Mouse (Mus musculus) left cerebral cortex, postnatal 25 days (tissue): ENCODE results near the gene Trip13. TPM values are rescaled to one million over a fixed set of nuclear protein-coding genes. Genes with fewer than 3 reads are reported as not detected.

Source experiments
- DNase-seq, 2 experiments: peaks; one replicate each; pipeline ENCODE4 v3.0.0; 2022; ENCODE audit warnings: low spot score in 2 of 2, mixed read lengths in 1 of 2
- intact Hi-C: fragments of 180-260 bp; cut with DNase I; formaldehyde crosslinking; loops from one replicate; pipeline ENCODE4 v1.15.1; 2025
- total RNA-seq, 2 experiments: library from RNA; stranded (reverse); gene quantifications; 2 replicates each; pipeline ENCODE4 v1.2.3; 2021

Trip13 gene
- 1 to 10 TPM in 1 of 2 experiments, under 1 TPM in 1; 0.82 to 1.1 TPM for total RNA-seq

DNA sequence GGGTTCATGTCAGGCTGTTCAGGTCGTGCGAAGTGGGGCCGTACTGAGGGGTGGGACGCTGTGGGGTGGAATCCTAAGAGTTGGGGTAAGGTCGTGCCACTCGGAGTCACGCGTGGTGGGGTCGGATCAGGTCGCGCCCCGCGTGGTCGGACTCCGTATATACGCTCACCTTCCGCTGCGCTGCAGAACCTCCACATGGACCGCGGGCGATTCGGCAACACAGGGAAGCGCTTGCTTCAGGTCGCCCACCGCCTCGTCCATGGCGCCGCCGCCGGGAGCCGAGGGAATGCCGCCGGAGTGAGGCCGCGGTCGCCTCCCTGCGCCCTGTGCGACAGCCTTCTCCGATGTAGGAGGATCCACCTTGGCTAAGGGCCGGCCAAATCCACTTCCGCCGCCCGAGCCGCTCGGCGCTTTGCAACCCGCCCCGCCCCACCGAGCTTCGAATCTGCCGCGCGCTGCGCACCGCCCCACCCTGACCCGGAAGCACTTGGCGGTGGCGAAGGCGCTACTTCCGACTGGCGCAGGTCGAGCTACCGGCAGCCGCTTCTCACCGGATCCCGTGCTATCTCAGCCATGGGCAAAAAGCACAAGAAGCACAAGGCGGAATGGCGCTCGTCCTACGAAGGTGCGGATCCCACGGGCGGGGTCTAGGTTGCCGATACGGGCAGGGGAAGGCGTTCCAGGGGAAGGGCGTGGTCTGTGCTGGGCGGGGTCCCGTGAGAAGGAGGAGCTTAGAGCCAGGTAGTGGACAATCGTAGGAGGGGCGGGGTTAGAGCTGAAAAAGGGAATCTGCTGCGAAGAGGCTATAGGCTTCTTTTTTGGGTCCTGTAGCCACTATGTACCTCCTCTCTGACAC lies at the start of gene Trip13, which contains the start of gene Brd9:
Gene Trip13 (minus strand): TSS at position 464 of the 856 bp plus-strand sequence.
Gene Brd9 (plus strand): TSS at position 491 of the 856 bp plus-strand sequence.
- DNase-seq: peak; percentile 87 to 90
- intact Hi-C loops: no loop called here

DNA sequence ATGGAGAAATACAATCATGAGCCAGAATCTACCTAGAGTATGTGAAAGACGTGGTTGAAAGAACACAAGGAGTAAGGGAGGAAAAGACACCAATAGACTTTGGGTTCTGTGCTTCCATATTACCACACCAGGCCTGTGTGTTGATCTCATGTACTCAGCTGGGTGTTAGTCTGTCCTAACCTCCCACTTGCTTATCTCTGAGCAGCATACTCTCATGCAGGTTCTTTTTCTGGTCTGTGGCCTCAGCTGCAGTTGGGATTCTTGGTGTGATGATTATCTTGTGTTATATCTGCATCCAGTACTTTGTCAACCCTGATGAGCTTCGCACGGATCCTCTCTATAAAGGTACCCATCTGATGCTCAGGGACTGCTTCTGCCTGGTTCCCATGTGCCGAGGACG lies 39.4 kb upstream of the Trip13 start:
- intact Hi-C loops: no loop called here
- DNase-seq: no peak

DNA sequence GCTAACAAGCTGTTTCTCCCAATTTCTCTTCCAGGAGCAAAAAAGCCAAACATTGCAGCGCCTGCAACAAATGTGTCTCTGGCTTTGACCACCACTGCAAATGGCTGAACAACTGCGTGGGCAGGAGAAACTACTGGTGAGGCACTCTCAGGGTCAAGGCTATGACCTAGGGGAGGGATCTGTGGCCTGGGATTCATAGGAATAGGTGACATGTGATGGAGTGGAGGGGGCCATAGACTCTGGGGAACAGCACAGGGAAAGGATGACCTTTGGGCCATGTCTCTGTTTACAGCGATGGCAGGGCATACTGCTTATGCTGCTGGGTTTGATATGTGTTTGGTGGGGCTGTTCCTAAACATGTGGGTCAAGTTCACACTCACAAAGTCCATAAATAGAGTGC lies 36.9 kb upstream of the Trip13 start:
- no peak for DNase-seq
- intact Hi-C loops: loop anchor here (5.0 kb wide), 2 partner anchors 193 to 328 kb away; no protein-coding TSS in a partner anchor

DNA sequence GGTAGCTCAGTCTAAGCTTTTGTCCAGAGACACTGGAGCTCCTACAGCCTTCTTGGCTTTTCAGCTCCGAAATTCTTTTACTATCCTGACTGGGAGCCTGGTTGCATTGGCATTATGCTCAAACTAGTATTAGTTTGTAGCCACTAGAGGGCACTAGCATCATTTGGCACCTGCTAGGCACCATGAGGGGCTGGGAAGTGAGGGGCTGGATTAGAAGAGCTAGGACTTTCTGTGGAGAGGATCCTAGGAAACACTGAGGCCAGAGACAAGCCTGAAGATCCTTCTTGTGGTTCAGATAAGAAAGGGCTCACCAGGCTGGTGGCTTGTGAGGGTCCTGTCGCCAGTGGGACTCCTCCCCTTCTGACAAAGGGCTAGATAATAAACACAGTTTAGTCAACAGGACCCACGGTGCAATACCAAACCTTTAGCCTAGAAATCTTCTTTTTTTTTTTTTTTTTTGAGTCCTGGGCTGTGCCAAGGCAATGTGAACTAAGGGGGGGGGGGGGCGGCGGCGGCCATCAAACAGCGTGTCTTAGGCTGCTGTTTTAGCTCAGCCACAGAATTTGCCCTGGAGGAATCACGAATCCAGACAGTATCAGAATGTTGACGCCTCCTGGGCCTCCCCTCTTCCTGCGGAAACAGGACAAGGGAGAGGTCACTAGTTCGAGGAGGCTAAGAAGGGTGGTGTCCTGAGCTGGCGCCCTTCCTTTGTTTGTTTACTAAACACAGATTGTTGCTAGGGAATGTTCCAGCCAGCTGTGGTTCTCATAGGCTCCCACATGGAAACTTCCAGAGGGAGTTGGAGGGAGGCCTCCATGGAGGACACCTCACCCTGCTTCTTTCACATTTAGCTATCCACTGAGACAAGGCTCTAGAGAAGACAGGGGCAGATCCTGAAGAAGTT lies 33.2 kb upstream of the Trip13 start:
- intact Hi-C loops: loop anchor here (1.0 to 5.0 kb wide), 3 partner anchors 56 to 332 kb away; no protein-coding TSS in a partner anchor
- DNase-seq: peak; percentile 55 to 74

DNA sequence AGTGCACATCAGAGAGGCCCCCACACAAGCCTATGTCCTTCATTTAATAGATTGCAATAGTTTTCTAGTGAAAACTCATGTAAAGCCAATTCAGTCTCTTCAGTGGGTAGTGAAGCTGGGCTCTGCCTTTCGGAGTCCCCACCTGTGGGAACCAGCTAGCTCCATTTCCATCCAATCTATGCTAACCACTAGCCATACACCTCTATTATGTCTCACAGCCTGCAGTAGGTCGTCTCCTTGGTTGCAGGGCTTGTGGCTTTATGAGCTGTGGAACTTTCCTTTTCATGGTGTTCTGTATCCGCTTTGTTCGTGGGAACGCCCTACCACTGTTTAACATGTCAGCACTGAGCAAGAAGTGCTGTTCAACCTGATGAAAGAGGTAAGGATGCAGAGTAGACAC lies 26.0 kb upstream of the Trip13 start, which contains the start of gene Zdhhc11:
Gene Zdhhc11 (plus strand): TSS at position 301 of the 400 bp plus-strand sequence.
- DNase-seq: no peak
- intact Hi-C loops: no loop called here

DNA sequence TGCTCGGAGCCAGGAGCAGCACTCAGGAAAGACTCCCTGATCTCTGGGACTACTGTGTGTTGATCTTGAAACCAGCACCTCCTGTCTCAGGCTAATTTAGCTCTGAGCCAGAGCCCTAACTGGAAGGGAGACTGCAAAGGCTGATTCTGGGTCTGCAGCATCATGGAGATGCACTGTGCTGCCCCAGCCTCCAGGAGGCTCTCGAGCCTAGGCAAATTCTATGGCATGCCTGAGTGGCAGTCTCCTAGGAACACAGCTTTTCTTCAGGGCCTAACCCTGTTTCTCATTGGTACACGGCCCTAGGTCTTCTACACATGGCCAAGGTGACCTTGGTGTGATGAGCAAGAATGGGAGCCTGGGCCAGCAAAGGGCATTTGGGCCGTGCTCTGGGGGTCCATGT lies 23.6 kb upstream of the Trip13 start:
- intact Hi-C loops: no loop called here
- DNase-seq: no peak

DNA sequence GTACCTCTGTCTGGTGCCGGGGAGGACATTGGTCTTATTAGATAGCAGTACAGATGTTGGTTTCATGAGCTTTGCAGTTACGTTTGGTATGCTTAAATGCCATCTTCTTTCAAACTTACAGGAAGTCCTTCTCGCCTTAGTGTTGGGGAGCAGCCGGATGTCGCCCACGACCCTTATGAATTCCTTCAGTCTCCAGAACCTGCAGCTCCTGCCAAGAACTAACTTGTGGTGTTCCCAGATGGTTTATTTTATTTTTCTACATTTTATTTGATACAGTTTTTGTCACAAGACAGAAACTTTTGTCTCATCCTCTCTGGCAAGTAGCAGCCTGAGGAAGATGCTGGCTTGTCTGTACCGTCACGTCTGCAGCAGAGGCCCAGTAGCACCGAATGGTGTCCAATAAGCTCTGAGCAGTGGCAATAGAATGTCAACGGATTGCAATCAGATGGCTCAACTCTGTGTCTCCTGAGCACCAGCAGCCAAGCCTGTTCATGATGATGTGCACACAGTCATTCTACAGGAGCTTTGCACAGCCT lies 22.6 kb upstream of the Trip13 start:
- intact Hi-C loops: no loop called here

DNA sequence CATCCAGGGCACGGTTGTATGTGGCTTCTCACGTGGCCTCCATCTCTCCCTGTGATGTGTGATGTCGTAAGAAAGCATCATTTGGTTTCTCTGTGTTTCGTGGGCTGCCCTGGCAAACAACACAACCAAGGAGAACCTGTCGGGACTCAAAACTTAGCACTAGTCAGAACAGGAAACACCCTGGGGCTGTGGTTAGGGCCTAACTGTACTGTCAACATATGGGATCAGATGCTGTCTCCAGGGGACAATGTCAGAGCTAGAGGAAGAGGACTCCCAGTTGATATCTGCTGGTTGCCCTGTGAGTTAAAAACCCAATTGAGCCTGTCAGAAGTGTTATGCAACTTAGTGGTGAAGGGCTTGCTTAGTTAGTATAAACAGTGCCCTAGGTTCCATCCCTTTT lies 17.9 kb upstream of the Trip13 start:
- intact Hi-C loops: no loop called here

More for the DNA sequence above, 22.6 kb upstream of the Trip13 start:
- DNase-seq: peak in 1 of 2 experiments; percentile 74

DNA sequence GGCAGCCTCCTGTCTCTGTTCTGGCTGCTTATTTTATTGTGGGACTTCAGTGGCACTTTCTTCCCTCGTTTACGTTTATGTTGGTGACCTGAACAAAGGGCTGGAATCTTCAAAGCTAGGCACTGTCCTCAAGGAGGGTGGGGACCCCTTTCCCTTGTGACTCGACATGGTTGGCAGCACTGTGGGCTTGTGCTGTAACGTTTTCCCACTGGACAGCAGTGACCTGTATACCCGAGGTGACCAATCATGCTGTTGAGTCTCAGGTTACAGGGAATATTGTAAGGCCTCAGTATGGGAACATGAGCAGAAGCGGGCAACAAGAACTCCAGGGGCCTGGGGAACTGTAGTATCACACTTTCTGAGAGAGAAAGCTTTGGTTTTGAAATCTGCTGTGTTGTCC lies 17.1 kb upstream of the Trip13 start:
- intact Hi-C loops: no loop called here

More for the DNA sequence above, 17.9 kb upstream of the Trip13 start:
- no peak for DNase-seq

DNA sequence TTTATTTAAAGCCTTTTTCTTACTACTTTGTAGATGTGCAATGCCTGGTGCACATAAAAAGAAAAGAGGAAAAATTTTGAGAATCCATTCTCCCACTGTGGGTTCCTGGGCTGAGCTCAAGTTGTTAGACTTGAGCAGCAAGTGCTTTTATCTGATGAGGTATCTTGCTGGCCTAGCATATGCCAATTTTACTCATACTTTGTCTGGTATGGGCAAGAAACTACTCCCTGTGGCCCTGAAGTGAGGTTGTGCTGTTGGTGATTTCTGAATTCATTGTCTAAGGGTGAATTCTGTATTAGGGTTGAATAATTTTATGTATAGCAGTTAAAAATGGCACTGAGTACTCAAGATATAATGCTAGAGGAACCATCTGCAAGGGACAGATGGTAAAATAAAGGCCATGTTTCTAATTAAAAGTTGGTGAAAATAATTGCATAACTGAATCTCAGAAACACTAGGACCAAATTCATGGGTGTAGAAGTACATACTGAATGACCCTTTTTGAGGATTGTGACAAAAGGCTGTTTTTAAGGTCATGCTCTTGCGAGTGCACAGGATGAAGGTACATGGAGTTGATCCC lies 16.1 kb upstream of the Trip13 start:
- intact Hi-C loops: no loop called here
- peak; percentile 26 to 69 for DNase-seq

More for the DNA sequence above, 17.1 kb upstream of the Trip13 start:
- no peak for DNase-seq

DNA sequence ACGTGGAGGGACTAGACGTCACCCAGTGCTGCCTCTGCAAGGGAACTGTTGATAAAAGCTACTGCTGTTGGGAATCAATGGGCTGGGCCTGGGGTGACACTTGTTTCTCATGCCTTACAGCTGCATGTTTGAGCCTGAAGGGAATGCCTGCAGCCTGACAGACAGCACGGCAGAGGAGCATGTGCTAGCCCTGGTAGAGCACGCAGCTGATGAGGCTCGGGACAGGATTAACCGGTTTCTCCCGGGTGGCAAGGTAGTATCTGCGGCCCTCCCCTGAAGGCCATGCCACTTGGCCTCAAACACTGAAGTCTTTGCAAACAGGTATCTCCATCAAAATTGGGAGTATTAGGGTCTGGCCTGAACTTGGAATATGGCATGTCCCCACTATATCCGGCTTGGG lies 7.0 kb upstream of the Trip13 start:
- no peak for DNase-seq

DNA sequence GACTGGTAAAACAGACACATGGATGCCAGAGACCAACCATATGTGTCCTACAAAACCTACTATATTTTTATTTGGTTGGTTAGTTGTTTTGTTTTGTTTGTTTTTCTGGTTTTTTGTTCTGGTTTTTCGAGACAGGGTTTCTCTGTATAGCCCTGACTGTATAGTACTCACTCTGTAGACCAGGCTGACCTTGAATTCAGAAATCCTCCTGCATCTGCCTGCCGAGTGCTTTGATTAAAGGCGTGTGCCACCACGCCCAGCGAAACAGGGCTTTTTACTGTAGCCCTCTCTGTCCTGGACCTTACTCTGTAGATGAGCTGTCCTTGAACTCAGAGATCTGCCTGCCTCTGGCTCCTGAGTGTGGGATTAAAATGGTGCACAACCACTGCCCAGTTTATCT lies 1.5 kb upstream of the Trip13 start:
- DNase-seq: no peak
- intact Hi-C loops: no loop called here

More for the DNA sequence above, 7.0 kb upstream of the Trip13 start:
- intact Hi-C loops: no loop called here

DNA sequence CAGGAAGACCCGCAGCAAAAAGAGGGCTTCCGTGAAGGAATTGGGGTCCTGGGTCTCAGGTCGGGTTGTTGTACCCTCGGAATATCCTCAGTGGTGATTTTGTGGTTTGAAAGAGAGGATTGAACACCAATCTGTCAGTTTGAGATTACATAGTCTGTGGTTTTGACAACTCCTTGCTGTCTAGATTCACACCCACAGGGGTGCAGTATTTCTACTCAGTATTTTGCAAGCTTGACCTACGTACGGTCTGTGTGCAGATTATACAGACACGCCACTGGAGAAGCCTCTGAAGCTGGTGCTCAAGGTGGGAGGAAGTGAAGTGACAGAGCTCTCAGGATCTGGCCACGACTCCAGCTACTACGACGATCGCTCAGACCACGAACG lies 585 bp upstream of the Trip13 start:
- intact Hi-C loops: no loop called here
- DNase-seq: peak in 1 of 2 experiments; percentile 7

DNA sequence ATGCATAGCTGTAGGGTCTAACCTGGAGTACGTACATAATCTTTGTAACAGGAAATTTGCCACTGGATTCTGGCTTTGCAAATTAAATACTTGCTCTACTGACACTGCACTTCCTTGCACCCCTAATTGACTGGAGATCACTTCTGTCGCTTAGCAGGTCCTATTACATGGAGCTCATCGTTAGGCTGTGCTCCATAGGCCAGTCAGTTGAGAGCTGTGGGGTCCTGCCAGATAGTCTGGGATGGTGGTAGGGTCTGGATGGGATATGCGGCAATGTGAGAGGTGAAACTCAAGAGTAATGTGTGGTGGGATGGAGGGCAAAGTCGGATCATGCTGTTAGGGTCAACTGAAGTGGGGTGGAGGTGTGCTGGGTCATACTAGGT lies 655 bp downstream of the Trip13 start:
- intact Hi-C loops: no loop called here
- DNase-seq: no peak

DNA sequence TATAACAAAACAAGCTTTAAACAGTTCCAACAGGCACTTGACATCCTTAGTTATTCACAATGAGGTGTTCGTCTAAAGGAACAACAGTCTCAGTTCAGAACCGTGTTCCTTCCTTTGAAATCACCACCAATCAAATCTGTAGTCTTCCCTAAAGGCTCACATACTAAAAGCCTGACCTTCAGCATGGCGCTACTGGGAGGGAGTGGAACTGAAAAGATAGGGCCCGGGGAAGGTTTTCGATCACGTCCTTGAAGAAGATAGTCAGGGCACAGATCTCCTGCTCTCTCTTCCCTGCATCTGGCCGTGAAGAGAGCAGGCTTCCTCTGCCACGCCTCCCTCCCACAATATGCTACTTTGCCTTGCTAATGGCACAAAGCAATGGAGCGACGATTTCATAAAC lies 5.4 kb downstream of the Trip13 start:
- no peak for DNase-seq
- intact Hi-C loops: no loop called here

DNA sequence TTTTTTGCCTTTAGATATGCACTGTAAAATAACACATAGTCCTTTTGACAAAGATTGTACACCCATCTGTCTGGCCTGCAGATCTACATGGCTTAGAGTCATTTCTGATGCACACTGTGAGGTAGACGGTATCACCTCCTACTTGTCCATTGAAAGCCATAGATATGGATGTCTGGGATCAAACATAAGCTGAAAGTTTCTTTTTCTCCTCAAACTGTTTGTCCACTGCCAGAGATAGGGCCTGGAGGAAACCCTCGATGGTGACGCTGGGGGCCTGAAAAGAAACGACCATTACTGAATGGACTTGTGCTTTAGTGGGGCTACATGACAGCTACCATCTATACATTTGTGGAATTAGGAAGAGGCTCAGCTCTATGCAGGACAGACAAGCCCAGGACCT lies 24.5 kb downstream of the Trip13 start:
- intact Hi-C loops: no loop called here
- no peak for DNase-seq

DNA sequence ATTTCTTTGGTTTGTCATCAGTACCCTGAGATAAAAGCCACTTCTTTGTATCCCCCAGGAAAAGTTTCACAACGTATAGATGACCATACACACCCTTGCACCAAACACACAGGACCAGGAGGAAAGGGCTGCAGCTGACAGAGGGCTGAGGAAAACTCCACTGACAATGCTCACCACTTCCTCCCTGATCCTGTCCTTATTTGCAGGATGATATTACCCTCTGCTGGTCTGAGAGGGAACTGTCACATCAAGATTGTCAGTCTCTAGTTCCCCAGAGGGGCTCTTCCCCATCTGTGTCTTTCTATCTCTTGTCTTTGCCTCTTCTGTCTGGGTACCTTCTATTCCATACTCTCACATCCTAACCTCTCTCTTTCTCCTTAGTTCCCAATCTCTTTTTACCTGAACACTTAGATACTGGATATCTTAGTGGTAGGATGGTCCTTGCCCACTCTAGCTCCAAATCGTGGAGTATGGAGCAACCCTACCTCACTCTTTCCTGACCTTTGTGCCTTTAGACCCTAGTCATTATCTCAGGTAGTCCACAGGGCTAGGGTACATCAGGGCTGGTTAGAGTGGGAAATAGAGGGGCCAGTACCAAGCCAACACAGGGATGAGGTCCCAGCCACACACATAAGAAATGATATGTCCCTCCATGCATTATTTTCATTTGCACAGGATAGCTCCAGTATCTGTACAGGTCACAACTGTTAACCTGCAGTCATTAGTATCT lies 29.7 kb downstream of the Trip13 start:
- DNase-seq: peak; percentile 52 to 59
- intact Hi-C loops: loop anchor here (1.0 to 5.0 kb wide), 3 partner anchors 77 to 261 kb away; no protein-coding TSS in a partner anchor

DNA sequence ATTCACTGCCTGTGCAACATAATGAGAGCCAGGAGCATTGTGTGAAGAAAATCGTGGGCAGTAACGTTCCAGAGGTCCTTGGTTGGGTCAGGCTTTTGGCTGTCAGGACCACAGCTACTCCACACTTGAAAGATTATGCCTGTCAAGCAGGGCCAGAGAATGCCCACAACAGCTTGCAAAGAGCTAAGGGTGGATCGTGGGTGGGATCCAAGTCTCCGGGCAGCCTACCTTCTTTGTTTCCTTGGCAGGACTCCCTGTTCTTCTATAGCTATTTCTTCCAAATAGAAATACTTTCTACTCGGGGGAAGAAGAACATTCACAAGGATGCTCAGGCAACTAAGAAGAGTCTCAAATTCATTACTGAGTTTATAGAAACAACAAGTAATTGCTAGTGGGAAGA lies 30.4 kb downstream of the Trip13 start:
- DNase-seq: peak in 1 of 2 experiments; percentile 21
- intact Hi-C loops: loop anchor here (1.0 to 5.0 kb wide), 3 partner anchors 76 to 260 kb away; no protein-coding TSS in a partner anchor

DNA sequence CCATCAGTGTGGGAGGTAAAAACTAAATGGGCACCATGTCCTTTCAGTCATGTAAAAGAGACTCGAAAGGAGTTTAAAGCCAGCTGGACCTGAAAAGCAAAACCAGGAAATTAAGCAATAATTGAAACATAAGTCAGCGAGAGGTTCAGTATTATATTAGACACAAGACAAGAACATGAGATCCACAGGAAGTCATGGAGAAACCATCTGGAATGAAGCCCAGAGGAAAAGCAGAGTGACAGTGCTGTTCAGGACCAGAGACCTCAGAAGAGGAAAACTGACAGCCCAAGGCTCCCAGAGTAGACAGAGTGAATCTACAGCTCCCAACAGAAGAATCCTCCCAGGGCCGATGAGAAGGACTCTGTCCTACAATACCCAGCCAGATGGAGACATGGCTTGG lies 40.0 kb downstream of the Trip13 start:
- intact Hi-C loops: no loop called here
- no peak for DNase-seq
